Mouse (Mus musculus) heart, adult 8-10 months (tissue): ENCODE results near the gene Cdh4. TPM values are rescaled to one million over a fixed set of nuclear protein-coding genes. Genes with fewer than 3 reads are reported as not detected.

Experiments used
- DNase-seq: peaks from one replicate; pipeline ENCODE4 v3.0.0; 2022; ENCODE audit warnings: low spot score
- total RNA-seq, 4 experiments: library from RNA; stranded (reverse); gene quantifications; 2 replicates each; pipeline ENCODE4 v1.2.4; 2022

Gene Cdh4
- total RNA-seq: 1 to 10 TPM; 5.2 to 7.5 (median 6.1) TPM

GRCm38 (mm10) chr2:179442191-179442540 lies at the start of gene Cdh4:
Gene Cdh4, plus strand, starts transcription at chr2:179442431.
- peak; percentile 59 for DNase-seq

GRCm38 (mm10) chr2:179395442-179395841 lies 46.8 kb upstream of the Cdh4 start:
- DNase-seq: no peak

- DNase-seq: no peak
These were observed 42.5 kb upstream of the Cdh4 start for GRCm38 (mm10) chr2:179399645-179400249.

GRCm38 (mm10) chr2:179410866-179411561 lies 31.2 kb upstream of the Cdh4 start:
- DNase-seq: no peak

GRCm38 (mm10) chr2:179412966-179413365 lies 29.3 kb upstream of the Cdh4 start:
- no peak for DNase-seq

- DNase-seq: no peak
These were observed 28.0 kb upstream of the Cdh4 start for GRCm38 (mm10) chr2:179414253-179414652.

- no peak for DNase-seq
These were observed 27.5 kb upstream of the Cdh4 start for GRCm38 (mm10) chr2:179414704-179415103.

GRCm38 (mm10) chr2:179415892-179416403 lies 26.3 kb upstream of the Cdh4 start:
- DNase-seq: no peak

- no peak for DNase-seq
These were observed 25.5 kb upstream of the Cdh4 start for GRCm38 (mm10) chr2:179416587-179417227.

GRCm38 (mm10) chr2:179425602-179426001 lies 16.6 kb upstream of the Cdh4 start:
- DNase-seq: no peak

GRCm38 (mm10) chr2:179428889-179429288 lies 13.3 kb upstream of the Cdh4 start:
- DNase-seq: no peak

- DNase-seq: no peak
These were observed 2.1 kb upstream of the Cdh4 start for GRCm38 (mm10) chr2:179440161-179440560.

GRCm38 (mm10) chr2:179441086-179441485 lies 1.1 kb upstream of the Cdh4 start:
- no peak for DNase-seq

GRCm38 (mm10) chr2:179441717-179442116 lies 514 bp upstream of the Cdh4 start:
- DNase-seq: peak; percentile 4

GRCm38 (mm10) chr2:179442541-179443225 lies 452 bp downstream of the Cdh4 start:
- peak; percentile 10 for DNase-seq

GRCm38 (mm10) chr2:179443226-179443815 lies 1.1 kb downstream of the Cdh4 start:
- peak; percentile 9 for DNase-seq

GRCm38 (mm10) chr2:179443959-179444358 lies 1.7 kb downstream of the Cdh4 start:
- no peak for DNase-seq

GRCm38 (mm10) chr2:179448256-179448655 lies 6.0 kb downstream of the Cdh4 start:
- DNase-seq: no peak

- no peak for DNase-seq
These were observed 6.8 kb downstream of the Cdh4 start for GRCm38 (mm10) chr2:179449018-179449417.

- no peak for DNase-seq
These were observed 17.0 kb downstream of the Cdh4 start for GRCm38 (mm10) chr2:179459196-179459595.

- DNase-seq: no peak
These were observed 17.4 kb downstream of the Cdh4 start for GRCm38 (mm10) chr2:179459606-179460005.

- DNase-seq: no peak
These were observed 21.3 kb downstream of the Cdh4 start for GRCm38 (mm10) chr2:179463514-179463913.
